Mouse (Mus musculus): ENCODE results near the gene Rbm26. TPM values are rescaled to one million over a fixed set of nuclear protein-coding genes. Genes with fewer than 3 reads are reported as not detected.

Rbm26 gene
- polyA plus RNA-seq, 1 experiment from 2014 or later = 51.7 TPM

DNA sequence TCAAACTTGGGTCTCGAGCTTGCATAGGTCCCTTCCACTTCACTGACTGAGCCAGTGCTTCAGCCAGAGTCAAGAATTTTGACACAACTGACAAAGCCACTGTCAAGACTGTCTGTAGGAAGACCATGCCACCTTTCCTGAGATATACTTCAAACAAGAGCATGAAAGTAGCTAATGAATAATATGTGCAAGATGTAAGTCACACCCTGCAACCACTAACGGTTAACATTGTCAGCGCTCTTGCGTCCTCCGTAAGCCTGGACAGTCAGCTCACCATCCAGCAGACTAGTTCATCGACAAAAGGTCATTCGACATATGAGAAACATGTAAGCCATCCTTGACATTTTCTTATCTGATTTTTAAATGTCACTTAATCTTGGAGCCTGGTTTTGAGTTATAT lies 102.8 kb downstream of the Rbm26 start:
- H3K27ac ChIP-seq (ENCODE audit: low read depth, low read length) = no peak overlapping the region
- no peak overlapping the region for H3K9ac ChIP-seq (ENCODE audit: low read depth, low read length)
- no peak for ATAC-seq (ENCODE audit: low FRiP score, low TSS enrichment)
- H3K4me3 ChIP-seq (ENCODE audit: low read length) = no peak overlapping the region
- WGBS = 93% methylated on average over 7 of the region's 7 CpGs
- H3K4me2 ChIP-seq (replicated peaks; ENCODE audit: low read depth, low read length) = no peak overlapping the region
- H3K9me3 ChIP-seq (ENCODE audit: control insufficient read depth, low read length) = no peaks in the 10 kb centered on the region
- H3K36me3 ChIP-seq (ENCODE audit: control insufficient read depth, insufficient read depth, low read length) = no peaks in the 10 kb centered on the region
- H3K4me1 ChIP-seq (ENCODE audit: control insufficient read depth, insufficient read depth, low read length) = no peaks in the 10 kb centered on the region
- H3K27me3 ChIP-seq (ENCODE audit: control insufficient read depth, insufficient read depth, low read length) = no peaks in the 10 kb centered on the region

GRCm38 (mm10) chr14:105071010-105071509 lies 106.1 kb downstream of the Rbm26 start:
- Histone ChIP-seq H3K4me2 (replicated peaks; ENCODE audit: low read depth, low read length) (no peak overlapping the region), H3K36me3 (ENCODE audit: control insufficient read depth, insufficient read depth, low read length) (no peaks in the 10 kb centered on the region), H3K4me3 (ENCODE audit: low read length) (no peak overlapping the region), H3K9me3 (ENCODE audit: control insufficient read depth, low read length) (no peaks in the 10 kb centered on the region), H3K27ac (ENCODE audit: low read depth, low read length) (no peak overlapping the region), H3K4me1 (ENCODE audit: control insufficient read depth, insufficient read depth, low read length) (no peaks in the 10 kb centered on the region), H3K27me3 (ENCODE audit: control insufficient read depth, insufficient read depth, low read length) (no peaks in the 10 kb centered on the region), H3K9ac (ENCODE audit: low read depth, low read length) (no peak overlapping the region)
- 24% methylated on average over 14 of the region's 14 CpGs for WGBS
- 0 out of 2 replicates have a peak, but pooled peaks have one; percentile 66 for ATAC-seq (ENCODE audit: low FRiP score, low TSS enrichment)

GRCm38 (mm10) chr14:105070258-105071009 lies 106.7 kb downstream of the Rbm26 start:
- no peaks in the 10 kb centered on the region for H3K36me3 ChIP-seq (ENCODE audit: control insufficient read depth, insufficient read depth, low read length)
- H3K27ac ChIP-seq (ENCODE audit: low read depth, low read length) = no peak overlapping the region
- H3K4me1 ChIP-seq (ENCODE audit: control insufficient read depth, insufficient read depth, low read length) = no peaks in the 10 kb centered on the region
- WGBS = 25% methylated on average over 11 of the region's 11 CpGs
- no peak overlapping the region for H3K4me3 ChIP-seq (ENCODE audit: low read length)
- ATAC-seq (ENCODE audit: low FRiP score, low TSS enrichment) = no peak
- no peak overlapping the region for H3K4me2 ChIP-seq (replicated peaks; ENCODE audit: low read depth, low read length)
- H3K27me3 ChIP-seq (ENCODE audit: control insufficient read depth, insufficient read depth, low read length) = no peaks in the 10 kb centered on the region
- H3K9me3 ChIP-seq (ENCODE audit: control insufficient read depth, low read length) = no peaks in the 10 kb centered on the region
- no peak overlapping the region for H3K9ac ChIP-seq (ENCODE audit: low read depth, low read length)

DNA sequence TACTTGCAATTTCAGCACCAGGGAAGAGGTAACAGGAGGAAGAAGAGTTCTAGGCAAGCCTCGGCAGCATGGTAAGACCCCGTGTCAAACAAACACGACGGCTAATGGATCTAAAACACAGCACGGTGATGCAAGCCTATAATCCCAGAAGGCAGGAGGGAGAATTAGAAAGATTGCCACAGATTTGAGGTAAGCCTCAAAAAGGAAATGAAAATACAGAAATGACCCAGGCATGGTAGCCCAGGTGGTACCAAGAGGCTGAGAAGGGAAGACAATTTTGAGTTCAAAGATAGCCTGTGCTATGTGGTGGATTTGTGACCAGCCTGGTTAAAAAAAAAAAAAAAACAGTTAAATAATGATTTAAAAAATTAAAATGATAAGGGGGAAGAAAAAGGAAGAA lies 109.1 kb downstream of the Rbm26 start:
- Histone ChIP-seq H3K4me3 (ENCODE audit: low read length) (no peak overlapping the region), H3K4me2 (replicated peaks; ENCODE audit: low read depth, low read length) (no peak overlapping the region)
- WGBS = 84% methylated on average over 5 of the region's 5 CpGs

GRCm38 (mm10) chr14:105064243-105064642 lies 112.9 kb downstream of the Rbm26 start:
- no peaks in the 10 kb centered on the region for H3K9me3 ChIP-seq (ENCODE audit: control insufficient read depth, low read length)
- 84% methylated on average over 1 of the region's 1 CpGs for WGBS
- no peaks in the 10 kb centered on the region for H3K4me1 ChIP-seq (ENCODE audit: control insufficient read depth, insufficient read depth, low read length)
- no peak overlapping the region for H3K27ac ChIP-seq (ENCODE audit: low read depth, low read length)
- H3K9ac ChIP-seq (ENCODE audit: low read depth, low read length) = no peak overlapping the region
- H3K4me3 ChIP-seq (ENCODE audit: low read length) = no peak overlapping the region
- no peak for ATAC-seq (ENCODE audit: low FRiP score, low TSS enrichment)
- H3K4me2 ChIP-seq (replicated peaks; ENCODE audit: low read depth, low read length) = no peak overlapping the region
- H3K36me3 ChIP-seq (ENCODE audit: control insufficient read depth, insufficient read depth, low read length) = no peaks in the 10 kb centered on the region
- H3K27me3 ChIP-seq (ENCODE audit: control insufficient read depth, insufficient read depth, low read length) = no peaks in the 10 kb centered on the region

More for the DNA sequence above, 109.1 kb downstream of the Rbm26 start:
- H3K4me1 ChIP-seq (ENCODE audit: control insufficient read depth, insufficient read depth, low read length) = no peaks in the 10 kb centered on the region
- ATAC-seq (ENCODE audit: low FRiP score, low TSS enrichment) = no peak
- H3K27ac ChIP-seq (ENCODE audit: low read depth, low read length) = no peak overlapping the region
- no peaks in the 10 kb centered on the region for H3K36me3 ChIP-seq (ENCODE audit: control insufficient read depth, insufficient read depth, low read length)
- H3K27me3 ChIP-seq (ENCODE audit: control insufficient read depth, insufficient read depth, low read length) = no peaks in the 10 kb centered on the region
- no peak overlapping the region for H3K9ac ChIP-seq (ENCODE audit: low read depth, low read length)
- no peaks in the 10 kb centered on the region for H3K9me3 ChIP-seq (ENCODE audit: control insufficient read depth, low read length)

DNA sequence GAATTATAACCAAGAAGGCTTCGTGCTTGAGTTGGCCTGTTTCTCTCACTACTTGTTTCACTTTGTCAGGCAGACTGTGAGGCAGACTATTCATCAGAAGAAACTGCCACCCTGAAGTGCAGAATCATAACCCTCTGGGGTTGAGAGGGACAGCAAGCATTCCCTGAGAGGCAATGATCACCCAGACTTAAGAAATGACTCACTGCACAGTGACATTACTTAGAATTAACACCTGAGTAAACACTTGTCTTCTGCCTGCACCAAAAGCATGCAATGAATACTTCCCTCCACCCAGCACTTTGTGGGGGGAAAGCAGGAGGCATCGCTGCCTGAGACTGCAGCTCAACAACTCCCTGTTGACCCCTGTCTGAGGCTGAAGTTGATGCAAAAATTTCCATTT lies 115.9 kb downstream of the Rbm26 start:
- Histone ChIP-seq H3K4me2 (replicated peaks; ENCODE audit: low read depth, low read length) (no peak overlapping the region), H3K4me3 (ENCODE audit: low read length) (no peak overlapping the region), H3K9me3 (ENCODE audit: control insufficient read depth, low read length) (no peaks in the 10 kb centered on the region), H3K4me1 (ENCODE audit: control insufficient read depth, insufficient read depth, low read length) (no peaks in the 10 kb centered on the region), H3K27me3 (ENCODE audit: control insufficient read depth, insufficient read depth, low read length) (no peaks in the 10 kb centered on the region), H3K27ac (ENCODE audit: low read depth, low read length) (no peak overlapping the region), H3K9ac (ENCODE audit: low read depth, low read length) (no peak overlapping the region), H3K36me3 (ENCODE audit: control insufficient read depth, insufficient read depth, low read length) (no peaks in the 10 kb centered on the region)
- ATAC-seq (ENCODE audit: low FRiP score, low TSS enrichment) = 0 out of 2 replicates have a peak, but pooled peaks have one; percentile 20
- 42% methylated on average over 2 of the region's 2 CpGs for WGBS

DNA sequence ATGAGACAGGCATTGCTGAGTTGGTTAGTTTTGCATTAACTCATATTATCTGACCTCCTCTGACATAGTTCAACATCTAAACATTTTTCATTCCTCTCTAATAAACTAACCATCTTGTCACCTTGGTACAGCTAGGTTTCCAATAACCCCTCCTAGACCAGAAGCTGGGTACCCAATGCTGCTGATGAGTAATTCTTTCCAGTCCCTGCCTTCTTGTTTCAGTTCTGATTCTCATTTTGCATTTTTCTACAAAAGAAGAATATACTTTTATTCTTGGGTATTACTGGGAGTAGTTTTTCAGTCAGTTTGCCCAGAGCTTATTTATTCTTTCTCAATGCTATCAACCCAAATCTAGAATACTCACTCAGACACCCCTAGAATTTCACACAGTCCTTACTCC lies 119.2 kb downstream of the Rbm26 start:
- Histone ChIP-seq H3K36me3 (ENCODE audit: control insufficient read depth, insufficient read depth, low read length) (no peaks in the 10 kb centered on the region), H3K9ac (ENCODE audit: low read depth, low read length) (no peak overlapping the region), H3K4me2 (replicated peaks; ENCODE audit: low read depth, low read length) (no peak overlapping the region), H3K27me3 (ENCODE audit: control insufficient read depth, insufficient read depth, low read length) (no peaks in the 10 kb centered on the region), H3K27ac (ENCODE audit: low read depth, low read length) (no peak overlapping the region), H3K9me3 (ENCODE audit: control insufficient read depth, low read length) (no peaks in the 10 kb centered on the region), H3K4me1 (ENCODE audit: control insufficient read depth, insufficient read depth, low read length) (no peaks in the 10 kb centered on the region), H3K4me3 (ENCODE audit: low read length) (no peak overlapping the region)
- no peak for ATAC-seq (ENCODE audit: low FRiP score, low TSS enrichment)

Other genes starting within 250 kb of the Rbm26 start
- gene Ndfip2, start 81.2 kb upstream of the Rbm26 start, polyA plus RNA-seq (2014; fragmentation: Nextera tagmentation; extraction: Ambion mirVana) = 56.7 and 67.3 TPM in 2 replicates